Mouse (Mus musculus) skeletal muscle tissue, adult 2 months (tissue): ENCODE measurements around the gene Hand1.
"Not testable (repeated sequence)": the region's sequence is repeated elsewhere in the genome, so short reads cannot be mapped to it uniquely, and the experiment has no call there.

Experiments
- DNase-seq: peaks from one replicate; pipeline ENCODE4 v3.0.0-alpha.2; 2012; ENCODE audit warnings: low read depth, low spot score

Hand1 gene

DNA sequence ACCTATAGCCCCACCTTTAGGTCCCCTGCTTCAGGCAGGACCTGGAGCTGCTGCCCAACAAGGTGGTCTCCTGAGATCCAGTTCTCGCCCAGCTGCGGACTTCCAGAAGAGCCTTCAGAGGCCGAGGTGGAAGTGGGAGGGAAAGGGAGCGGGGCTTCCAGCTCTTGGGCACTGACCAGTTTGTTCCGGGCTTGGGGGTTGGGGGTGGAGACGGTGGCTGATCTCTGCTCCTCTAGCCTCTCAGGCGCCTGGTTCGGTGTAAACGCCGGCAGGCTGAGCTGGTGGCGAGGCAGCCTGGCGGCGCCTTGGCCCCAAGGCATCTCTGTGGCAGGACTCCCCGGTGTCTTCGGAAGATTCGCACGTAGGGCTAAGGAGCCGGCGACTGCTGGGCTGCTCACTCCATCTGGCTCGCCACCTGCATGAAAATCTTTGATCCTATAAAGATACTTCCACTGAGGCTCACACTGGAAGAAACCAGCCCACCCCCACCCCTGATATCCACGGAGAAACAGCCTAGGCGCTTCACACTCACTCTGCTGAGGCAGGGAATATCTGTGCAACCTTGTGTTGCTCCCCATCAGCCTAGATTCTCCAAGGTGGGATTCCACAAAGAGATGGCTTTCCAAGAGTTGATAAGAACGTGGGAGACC is at the start of gene Hand1:
TSS of gene Hand1 (minus strand) at position 267 of the 650 bp plus-strand sequence.
- no peak for DNase-seq

DNA sequence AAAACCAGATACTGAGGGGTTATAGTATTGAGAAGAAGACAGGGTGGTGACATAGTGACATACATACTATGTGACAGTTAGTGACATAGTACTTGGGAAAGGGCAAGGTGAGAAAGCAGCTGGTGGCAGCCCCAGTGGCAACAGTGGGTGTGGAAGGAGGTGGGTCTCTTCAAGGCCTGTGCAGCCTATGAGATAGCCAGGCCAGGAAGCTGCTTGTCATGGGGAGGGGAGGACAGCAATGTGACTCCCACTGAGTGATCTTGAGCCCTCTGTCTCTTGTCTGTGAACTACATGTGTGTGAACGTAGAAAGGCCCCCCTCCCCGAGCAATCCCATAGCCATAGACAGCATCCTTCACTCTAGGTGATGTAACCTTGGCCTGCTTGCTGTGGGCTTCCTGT is 43.5 kb upstream of the Hand1 start:
- DNase-seq = no peak

DNA sequence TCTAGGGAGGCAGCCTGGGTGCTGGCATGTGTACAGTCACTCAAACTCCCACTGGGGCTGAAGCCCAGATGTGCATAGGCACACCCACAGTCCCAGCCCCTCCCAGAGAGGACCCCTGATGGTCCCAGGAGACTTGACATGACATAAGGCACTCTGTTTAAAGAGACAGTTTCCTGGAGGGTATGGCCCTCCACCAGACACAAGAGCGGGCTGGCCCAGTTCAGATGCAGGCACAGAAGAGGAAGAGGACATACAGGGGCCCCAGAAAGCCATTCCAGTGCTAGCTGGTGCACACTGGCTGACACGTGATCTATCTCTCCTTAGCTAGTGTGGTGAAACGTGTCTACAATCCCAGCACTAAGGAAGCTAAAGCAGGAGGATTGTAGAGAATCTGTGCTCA is 40.4 kb upstream of the Hand1 start:
- no peak for DNase-seq

DNA sequence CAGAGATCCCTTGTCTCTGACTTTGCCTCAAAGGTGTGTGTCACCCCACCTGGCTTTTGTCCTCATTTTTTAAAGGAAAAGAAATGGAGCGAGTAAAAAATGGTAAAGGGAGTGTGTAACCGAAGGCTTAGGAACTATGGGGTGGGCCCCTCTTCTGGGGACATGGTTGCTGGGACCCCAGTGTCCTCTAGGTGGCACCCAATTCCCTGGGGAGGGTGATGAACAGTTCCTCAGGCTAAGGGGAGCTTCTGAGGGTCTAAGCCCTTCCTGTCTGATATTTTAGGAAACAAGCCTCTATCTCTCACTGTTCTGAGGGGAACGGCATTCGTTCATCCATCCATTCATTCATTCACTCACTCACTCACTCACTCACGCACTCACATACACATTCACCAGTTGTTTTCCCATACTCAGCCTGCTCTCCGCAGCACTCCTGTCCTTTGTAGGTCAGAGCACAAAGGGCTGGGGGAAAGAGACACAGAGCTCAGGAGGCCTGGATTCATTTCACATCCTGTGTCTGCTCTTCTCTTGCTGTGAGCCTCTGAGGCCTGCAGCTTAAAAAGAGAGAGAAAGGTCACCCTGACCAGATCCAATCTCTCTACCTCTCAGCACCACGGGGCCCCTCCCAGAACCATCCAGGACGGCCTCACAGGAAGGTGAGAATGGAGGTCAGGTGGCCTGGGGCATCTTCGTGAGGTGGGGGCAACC is 36.3 kb upstream of the Hand1 start:
- no peak for DNase-seq

DNA sequence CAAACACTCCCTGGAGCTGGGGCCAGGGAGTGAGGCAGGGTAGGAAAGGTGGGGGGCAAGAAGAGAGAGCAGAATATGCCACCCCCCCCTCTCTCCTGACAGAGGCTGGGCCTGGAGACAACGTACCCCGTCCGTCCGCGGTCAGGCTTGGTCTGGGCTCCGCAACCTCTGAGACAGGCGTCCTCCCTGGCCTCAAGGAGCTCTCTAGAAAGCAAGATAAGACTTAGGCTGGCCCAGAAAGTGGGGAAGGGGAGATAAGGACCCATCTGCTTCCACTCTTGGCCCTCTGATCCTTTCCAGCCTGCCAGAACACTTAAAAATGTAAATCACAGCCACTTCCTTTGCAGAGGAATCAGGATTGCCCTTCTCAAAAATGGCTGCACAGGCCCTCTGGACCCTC is 33.8 kb upstream of the Hand1 start:
- DNase-seq = no peak

DNA sequence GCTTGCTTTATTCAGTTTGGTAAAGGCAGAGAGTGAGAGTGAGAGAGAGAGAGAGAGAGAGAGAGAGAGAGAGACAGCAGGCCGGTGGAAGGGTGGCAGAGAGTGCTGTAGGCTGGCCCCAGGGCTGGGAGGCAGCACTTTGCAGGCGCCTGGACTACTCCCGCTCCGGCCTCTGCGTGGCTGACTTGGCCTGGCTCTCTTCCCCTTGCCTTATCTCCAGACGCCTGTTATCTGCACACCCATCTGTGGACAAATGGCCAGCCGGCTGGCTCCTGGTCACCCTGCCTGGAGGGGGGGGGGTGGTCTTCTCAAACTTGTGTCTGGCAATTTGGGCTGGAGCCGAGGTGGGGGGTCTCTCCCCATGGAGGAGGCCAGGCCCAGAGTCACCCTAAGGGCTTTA is 32.0 kb upstream of the Hand1 start:
- no peak for DNase-seq

DNA sequence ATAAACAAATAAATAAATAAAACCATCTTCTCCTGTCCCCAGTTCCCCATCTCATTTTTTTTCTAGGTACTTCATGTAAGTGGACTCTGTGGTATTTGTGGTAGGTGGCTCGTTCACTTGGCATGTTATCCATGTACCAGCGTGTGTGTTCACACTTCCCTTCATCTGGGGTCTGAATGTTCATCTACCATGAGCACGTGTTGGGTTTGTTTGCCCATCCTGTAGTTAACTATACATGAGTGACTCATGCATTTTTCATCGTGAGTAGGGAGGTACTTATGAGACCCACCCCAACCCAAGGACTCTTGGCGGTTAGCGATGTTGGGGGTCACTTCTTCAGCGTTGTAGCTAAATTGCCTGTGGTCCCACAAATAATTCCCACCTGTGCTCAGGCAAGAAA is 29.5 kb upstream of the Hand1 start:
- DNase-seq = no peak

DNA sequence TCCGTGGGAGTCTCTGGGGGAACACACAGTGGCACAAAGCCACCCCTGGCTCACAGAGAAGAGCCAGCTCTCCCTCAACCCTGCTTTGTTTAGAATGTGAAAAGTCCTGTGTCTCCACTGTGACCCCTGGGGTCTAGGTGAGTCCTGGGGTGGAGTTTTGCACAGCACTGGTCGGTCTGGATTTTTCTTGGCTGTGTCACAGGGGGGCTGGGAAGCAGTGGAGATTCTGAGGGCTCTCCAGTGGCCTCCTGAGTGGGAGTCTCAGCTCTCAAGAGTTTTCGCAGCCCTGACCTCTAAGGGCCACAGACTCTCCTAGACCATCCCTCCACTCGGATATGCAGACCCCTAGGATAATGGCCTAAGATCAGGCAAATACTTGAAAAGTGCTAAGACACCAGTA is 25.1 kb upstream of the Hand1 start:
- no peak for DNase-seq

DNA sequence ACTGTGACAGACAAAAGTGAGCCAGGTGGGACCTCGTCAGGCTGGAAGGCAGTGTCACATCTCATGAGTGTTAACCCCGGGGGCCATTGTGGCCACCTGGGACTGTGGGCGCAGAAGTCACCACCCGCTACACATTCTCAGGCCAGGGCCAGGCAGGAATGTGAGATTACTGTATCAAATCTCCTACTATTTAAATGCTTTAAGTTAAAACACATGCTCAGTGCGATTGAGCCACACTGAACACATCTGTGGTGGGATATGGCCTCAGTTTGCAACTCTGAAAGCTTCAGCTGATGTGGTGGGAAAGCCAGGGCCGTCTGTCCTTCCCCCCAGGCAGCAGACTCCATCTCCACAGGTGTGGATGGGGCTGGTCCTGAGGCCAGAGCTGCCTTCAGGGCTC is 21.0 kb upstream of the Hand1 start:
- DNase-seq = no peak

DNA sequence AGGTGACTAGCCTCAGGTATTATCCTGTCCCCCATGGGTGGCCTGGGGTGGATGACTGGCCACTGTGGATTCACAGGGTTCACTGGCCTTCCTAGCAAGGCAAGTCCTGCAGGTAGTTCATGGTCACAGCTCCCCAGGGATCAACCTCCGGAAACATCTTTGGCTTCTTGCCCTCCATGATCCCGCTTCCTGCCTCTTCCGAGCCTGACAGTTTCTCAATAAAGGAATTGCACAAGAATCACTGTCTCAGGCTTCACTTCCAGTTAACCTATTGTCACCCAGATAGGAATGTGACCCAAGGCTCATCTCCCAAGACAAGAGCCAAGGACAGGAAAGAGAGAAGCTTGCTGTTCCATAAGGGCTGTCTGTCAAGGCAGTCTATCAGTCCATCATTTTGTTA is 18.3 kb upstream of the Hand1 start:
- DNase-seq = no peak

DNA sequence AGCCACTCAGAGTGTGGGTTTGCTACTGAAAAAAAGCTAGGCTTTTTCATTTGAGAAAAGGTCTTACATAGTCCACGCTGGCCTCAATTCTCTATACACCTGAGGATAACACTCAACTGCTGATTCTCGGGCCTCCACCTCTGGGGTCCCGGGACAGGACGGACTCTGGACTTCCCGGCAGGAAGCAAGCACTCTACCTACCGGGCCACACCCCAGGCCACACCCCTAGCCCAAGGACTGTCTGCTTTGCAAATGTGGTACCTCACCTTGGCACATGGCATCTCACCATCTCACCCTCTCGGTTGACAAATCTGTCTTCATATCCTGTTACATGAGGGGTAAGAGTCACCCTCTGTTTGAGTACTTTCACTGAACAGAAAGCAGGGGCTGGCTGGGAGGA is 17.7 kb upstream of the Hand1 start:
- DNase-seq = no peak

DNA sequence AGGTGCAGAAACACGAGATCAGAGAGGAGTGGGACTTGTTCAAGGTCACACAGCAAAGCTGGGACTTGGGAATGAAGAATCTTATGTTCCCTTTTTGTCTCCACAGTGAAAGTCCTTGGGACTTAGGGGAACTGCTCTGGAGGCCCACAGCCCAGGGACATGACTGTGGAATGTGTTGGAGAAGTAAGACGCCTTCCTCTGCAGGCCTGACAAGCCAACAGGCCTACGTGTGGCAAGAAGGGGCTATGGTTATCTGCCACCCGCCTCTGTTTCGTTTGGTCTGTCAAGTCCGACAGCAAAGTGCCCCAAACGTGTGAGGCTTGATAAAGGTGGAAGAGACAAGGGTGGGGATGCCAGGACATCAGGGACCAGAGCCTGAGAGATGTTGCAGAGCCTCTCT is 14.8 kb upstream of the Hand1 start:
- no peak for DNase-seq

DNA sequence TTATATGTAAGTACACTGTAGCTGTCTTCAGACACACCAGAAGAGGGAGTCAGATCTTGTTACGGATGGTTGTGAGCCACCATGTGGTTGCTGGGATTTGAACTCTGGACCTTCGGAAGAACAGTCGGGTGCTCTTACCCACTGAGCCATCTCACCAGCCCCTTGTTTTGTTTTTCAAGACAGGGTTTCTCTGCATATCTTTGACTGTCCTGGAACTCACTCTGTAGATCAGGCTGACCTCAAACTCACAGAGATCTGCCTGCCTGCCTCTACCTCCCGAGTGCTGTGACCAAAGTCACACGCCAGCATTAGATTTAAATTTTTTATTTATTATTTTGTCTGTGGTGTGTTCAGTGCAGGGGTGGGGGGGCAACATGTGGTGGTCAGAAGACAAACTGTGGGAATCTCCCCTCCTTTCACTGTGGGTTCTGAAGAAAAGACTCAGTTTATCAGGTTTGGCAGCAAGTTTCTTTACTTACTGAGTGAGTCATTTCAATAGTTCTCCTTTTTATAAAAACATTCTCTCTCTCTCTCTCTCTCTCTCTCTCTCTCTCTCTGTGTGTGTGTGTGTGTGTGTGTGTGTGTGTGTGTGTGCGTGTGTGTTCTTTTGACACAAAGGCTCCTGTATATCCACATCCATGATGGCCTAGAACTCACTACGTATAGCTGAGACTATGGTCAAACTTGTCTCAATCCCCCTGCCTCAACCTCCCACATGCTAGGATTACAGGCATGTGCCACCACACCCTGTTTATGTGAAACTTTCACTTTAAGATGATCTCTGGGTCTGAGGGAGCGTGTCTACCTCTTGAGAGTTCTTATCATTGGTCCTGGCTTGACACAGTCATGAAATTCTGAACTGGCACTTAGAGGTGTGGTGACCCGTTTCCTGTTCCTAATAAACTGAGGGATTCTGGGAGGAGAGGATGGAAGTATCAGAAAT is 14.1 kb upstream of the Hand1 start:
- not testable (repeated sequence) for DNase-seq

DNA sequence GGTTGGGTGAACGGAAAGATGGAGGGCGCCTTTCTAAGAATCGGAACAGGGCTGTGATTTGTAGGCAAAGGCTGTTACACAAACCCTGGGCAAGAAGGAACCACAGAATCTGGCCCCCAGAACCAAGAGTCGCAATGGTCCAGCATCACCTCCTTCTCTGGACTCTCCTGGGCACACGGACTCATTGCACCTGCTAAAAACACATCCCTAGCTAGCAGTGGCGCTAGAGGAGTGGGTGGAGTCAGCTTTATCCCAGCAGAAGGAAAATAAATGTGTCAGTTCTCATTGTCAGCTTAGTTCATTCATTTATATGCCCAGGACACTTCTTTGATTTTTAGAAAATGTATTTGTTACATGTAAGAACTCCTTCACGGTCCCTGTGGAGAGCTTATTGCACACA is 8.8 kb upstream of the Hand1 start:
- DNase-seq = no peak

DNA sequence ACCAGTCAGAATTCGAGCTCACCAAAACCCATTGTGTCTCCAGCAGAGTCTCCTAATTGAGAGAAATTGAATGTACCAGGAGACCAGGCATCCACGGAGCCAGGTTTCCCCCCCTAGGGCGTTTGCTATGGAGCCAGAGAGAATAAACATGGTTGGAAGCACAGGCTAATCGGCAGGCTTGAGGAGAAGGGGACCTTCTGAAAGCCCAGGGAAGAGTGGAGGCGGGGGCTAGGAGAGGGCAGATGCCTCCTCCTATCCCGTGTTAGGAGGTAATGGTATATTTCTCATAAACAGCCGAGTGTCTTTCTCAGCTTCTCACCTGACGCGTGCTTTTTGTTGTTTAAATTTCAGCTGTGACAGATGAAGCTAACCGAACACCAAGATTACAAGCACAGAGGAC is 8.4 kb upstream of the Hand1 start:
- no peak for DNase-seq

DNA sequence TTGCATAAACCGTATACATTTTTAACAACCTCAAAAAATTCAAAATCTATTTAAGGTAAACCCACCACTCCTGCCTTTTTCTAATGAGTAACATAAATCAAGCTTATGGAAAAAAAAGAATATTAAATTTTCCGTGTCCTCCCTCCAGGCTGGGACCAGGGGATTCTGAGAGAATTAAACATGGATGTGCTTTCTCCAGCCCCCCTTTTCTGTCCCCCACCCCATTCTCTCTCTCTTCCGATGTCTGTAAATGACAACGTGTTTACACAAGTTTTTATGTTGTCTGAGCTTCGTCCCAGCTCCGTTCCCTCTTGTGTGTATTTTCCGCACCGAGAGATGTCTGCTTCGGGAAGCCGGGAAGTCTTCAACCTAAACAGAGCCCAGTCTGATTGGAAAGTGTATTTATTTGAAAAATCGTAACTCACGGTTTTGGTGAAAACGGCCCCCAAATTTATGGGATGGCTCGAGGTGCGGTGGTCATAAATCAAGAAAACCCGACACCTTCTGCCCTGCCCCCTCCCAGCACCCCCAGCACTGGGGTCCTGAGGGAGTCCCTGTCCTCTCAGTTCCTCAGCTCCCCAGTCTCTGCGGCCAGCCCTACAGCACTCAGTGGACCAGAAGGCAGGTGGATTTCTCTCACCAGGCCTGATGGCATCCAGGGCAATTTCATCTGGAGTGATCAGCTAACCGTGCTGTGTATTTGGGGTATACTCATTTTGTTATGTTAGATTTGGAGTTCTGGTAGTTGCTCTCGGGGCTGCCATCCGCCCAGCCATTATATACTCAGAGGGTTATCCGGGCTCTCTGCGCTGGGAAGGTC is 5.5 kb upstream of the Hand1 start:
- DNase-seq = no peak

DNA sequence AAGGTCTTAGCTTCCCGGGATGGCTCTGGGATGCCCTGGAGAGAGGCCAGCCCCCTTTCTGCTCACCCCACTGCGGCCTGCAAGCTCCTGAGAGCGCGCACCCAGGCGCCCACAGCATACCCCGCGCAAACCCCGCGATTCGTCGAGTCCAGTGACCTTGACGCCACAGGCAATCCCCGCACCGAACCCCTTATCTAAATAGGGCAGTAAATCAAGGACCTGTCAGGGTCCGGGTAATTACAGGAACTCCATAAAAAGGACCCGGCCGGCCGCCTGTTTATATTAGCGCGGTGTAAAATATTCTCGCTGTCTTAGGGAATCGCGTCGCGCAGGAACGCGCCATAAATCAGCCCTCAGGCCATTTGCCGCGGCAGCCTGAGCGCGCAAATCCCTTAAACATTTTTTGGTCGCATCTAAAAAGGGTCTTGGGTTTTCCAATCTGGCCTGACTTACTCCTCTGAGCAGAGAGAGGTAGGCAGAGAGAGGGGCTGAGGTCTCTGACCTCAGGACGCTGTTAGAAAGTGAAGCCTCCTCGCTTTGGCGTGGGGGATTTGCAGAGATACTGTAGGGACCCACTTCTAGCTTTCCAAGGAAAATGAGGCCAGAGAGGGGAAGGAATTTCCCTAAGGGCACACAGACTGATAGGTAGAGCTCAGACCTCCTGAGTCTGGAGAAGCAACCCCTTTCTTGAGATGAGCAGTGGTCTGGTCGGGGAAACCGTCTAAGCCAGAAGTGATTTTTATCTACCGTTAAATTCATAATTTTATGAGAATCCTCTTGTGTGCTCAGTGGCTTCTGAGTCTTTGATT is 4.5 kb upstream of the Hand1 start:
- no peak for DNase-seq

DNA sequence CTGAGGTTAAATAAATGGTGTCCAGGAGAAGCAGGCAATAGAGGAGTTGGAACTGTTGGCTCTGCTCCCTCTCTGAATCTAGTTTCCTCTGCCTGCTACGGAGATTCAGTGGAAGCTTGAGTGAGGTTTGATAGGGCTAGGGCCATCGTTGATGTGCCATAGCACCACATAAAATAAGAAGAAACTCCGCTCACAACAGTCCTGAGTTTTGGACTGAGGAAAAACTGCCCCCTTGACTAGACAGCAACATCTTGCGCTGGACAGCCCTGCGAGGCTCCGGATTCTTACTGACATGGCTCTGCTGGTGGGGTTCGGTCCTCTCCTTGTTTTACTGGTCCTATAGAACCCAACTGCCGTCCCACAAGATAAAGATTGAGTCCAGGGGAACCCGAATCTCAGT is 3.8 kb upstream of the Hand1 start:
- no peak for DNase-seq

DNA sequence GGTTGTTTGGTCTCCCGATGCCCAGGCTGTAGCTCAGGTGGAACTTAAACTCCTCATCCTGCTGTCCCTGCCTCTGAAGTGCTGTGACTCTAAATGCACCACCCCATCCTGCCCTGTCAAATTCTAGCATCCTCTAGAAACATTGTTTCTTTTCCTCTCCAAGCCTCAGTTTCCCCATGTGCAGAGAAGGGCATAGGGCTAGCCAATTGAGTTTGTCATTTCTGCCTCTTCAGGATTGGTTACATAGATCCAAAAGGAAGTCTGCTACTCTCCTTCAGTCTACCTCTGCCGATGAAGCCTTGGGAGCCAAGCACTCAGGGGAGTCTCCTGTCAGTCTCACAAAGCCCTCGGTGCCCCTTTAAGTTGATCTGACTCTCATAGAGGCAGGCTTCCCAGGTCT is 3.3 kb upstream of the Hand1 start:
- no peak for DNase-seq

DNA sequence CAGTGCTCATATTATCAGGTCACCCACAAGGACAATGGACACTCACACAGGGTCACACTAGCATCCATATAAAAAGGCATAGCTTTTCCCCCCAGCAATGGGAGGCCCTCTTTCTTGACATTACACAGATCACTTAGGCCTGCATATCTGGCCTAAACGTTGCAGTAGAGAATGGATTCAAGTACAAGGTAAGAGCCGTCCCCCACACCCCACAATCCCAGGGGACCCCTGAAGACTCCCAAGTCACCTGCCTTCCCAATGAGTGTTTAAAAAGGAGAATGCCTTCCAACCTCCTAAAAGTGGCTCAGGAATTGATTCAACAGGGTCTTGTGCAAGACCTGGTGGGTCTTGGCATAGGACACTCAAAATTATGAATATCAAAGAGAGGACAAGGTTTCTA is 2.7 kb upstream of the Hand1 start:
- no peak for DNase-seq

DNA sequence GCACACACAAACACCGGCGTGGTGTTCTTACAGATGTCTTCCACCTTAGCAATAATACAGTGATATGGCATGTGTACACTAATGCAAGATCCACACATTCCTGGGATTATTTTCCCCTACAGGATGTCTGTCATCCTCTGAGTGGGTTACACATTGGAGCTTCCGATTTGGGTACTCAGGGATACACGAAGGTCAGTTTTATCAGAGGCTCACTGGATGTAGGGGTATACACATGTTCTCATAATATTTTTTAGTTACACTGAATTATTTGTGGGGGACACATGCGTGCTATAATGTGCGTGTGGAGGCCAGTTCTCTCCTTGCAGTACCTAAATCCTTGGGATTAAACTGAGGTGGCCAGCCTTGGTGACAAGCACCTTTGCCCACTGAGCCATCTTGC is 1.4 kb upstream of the Hand1 start:
- no peak for DNase-seq
